Mouse (Mus musculus) myocyte (in vitro differentiated cells): ENCODE results near the gene Traf5.

ENCODE experiments used
- CEBPB ChIP-seq: IDR thresholded peaks from 2 replicates; pipeline ENCODE4 v1.6.1; 2011; ENCODE audit warnings: mild to moderate bottlenecking, moderate library complexity; ENCODE audit not compliant: poor library complexity, insufficient read depth, severe bottlenecking
- E2F4 ChIP-seq: IDR thresholded peaks from one replicate; pipeline ENCODE4 v1.6.1; 2011; ENCODE audit warnings: mild to moderate bottlenecking, control low read depth, moderate library complexity; ENCODE audit not compliant: insufficient read depth
- MYOG ChIP-seq, 3 experiments: IDR thresholded peaks; one replicate each; pipeline ENCODE4 v1.6.1; 2011; ENCODE audit warnings: control low read depth in 2 of 3, low read depth in 2 of 3, mild to moderate bottlenecking in 2 of 3; ENCODE audit not compliant: insufficient read length in 2 of 3, control insufficient read depth in 1 of 3, insufficient read depth in 1 of 3
- POLR2A ChIP-seq: IDR thresholded peaks from one replicate; pipeline ENCODE4 v1.6.1; 2011; ENCODE audit warnings: low read depth, mild to moderate bottlenecking, control low read depth, moderate library complexity; ENCODE audit not compliant: insufficient read length
- TCF12 ChIP-seq: IDR thresholded peaks from one replicate; pipeline ENCODE4 v1.6.1; 2011; ENCODE audit warnings: mild to moderate bottlenecking, control low read depth; ENCODE audit not compliant: poor library complexity, insufficient read depth, severe bottlenecking
- USF1 ChIP-seq: IDR thresholded peaks from one replicate; pipeline ENCODE4 v1.6.1; 2011; ENCODE audit warnings: low read depth, mild to moderate bottlenecking, control low read depth, moderate library complexity

- no peak for TF ChIP-seq POLR2A
- TF ChIP-seq TCF12, result no peak
- TF ChIP-seq USF1, result no peak
- no peak for TF ChIP-seq MYOG (IDR thresholded peaks at IDR 0.05; ENCODE audit: control insufficient read depth in 1 of 3, insufficient read depth in 1 of 3, insufficient read length in 2 of 3, low read depth in 2 of 3)
- TF ChIP-seq CEBPB, result no peak
- no peak for TF ChIP-seq E2F4
Measured at GRCm38 (mm10) chr1:192101359-192101758, 9.0 kb upstream of the Traf5 start.
